Mouse (Mus musculus): ENCODE data around the gene Kdm2b. TPM values are rescaled to one million over a fixed set of nuclear protein-coding genes. Genes with fewer than 3 reads are reported as not detected.

The Kdm2b gene
- total RNA-seq, 1 experiment = 68.6 TPM

DNA sequence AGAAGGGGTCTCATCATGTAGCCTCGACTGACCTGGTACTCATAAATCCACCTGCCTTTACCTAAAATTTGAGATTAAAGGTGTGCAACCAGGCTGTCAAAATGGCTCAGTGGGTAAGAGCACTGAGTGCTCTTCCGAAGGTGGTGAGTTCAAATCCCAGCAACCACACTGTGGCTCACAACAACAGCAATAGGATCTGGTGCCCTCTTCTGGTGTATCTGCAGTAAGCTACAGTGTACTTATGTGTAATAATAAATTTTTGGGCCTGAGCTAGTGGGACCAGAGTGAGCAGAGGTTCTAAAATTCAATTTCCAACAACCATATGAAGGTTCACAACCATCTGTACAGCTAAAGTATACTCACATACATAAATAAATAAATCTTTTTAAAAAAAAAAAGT is 81.6 kb downstream of the Kdm2b start:
- H3K4me3 ChIP-seq (ENCODE audit: insufficient read depth in 1 of 2, low read depth in 1 of 2, low read length in 2 of 2, poor library complexity in 1 of 2, severe bottlenecking in 1 of 2) = no peak overlapping the region

DNA sequence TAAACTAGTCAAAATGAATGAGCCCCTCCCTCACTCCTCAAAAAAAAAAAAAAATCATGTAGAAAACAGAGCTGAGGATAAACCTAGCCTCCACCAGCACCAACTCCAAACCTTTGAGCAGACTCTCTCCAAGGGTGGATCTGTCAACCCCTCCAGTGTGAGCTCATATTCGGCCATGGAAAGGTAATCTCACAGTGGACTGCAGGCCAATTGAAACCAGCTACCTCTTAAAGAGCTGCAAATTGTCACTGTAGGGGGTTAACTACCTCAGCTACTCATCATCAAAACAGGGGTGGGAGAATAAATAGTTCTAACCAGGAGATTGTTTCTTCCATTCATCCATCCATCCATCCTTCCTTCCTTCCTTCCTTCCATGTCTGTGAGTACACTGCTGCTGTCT is 82.4 kb downstream of the Kdm2b start:
- no peaks in the 10 kb centered on the region for H3K9me3 ChIP-seq (ENCODE audit: control insufficient read depth, insufficient read depth, low read depth, low read length)
- no peak for TF ChIP-seq ZC3H11A (IDR thresholded peaks at IDR 0.05; ENCODE audit: borderline replicate concordance, low read depth, low read length)
- no peak for TF ChIP-seq MAFK (IDR thresholded peaks at IDR 0.05; ENCODE audit: insufficient read depth, low read depth, low read length)
- H3K27ac ChIP-seq (ENCODE audit: insufficient read depth, low read depth, low read length, poor library complexity, severe bottlenecking) = no peak overlapping the region
- no peaks in the 10 kb centered on the region; the same call in 1 of the 2 replicates for H3K36me3 ChIP-seq (ENCODE audit: control insufficient read depth, insufficient read depth, low read length, poor library complexity, severe bottlenecking)
- in situ Hi-C loops (cut with MboI; ENCODE audit: low sequenced_read_pairs in 2 of 2, unreplicated experiment in 2 of 2) = no loop called here
- no peak overlapping the region for H3K9ac ChIP-seq (ENCODE audit: insufficient read depth, low read depth, low read length, poor library complexity, severe bottlenecking)
- peaks cover 0 to 7% of the 10 kb centered on the region in 2 experiments; a peak in 2 of 4 replicates for H3K4me1 ChIP-seq (ENCODE audit: control insufficient read depth in 2 of 2, insufficient read depth in 2 of 2, low read length in 2 of 2, poor library complexity in 1 of 2)
- DNase-seq (ENCODE audit: low read depth, low spot score) = no peak
- H3K4me3 ChIP-seq (ENCODE audit: insufficient read depth in 1 of 2, low read depth in 1 of 2, low read length in 2 of 2, poor library complexity in 1 of 2, severe bottlenecking in 1 of 2) = no peak overlapping the region

More for the DNA sequence above, 81.6 kb downstream of the Kdm2b start:
- TF ChIP-seq ZC3H11A (IDR thresholded peaks at IDR 0.05; ENCODE audit: borderline replicate concordance, low read depth, low read length) = no peak
- TF ChIP-seq CHD2 (IDR thresholded peaks at IDR 0.05; ENCODE audit: low read depth, low read length) = no peak
- no peak for TF ChIP-seq HCFC1 (IDR thresholded peaks at IDR 0.05; ENCODE audit: borderline replicate concordance, insufficient read depth, low read length)
- no peak for TF ChIP-seq ZNF384 (IDR thresholded peaks at IDR 0.05; ENCODE audit: low read depth, low read length)
- TF ChIP-seq MAFK (IDR thresholded peaks at IDR 0.05; ENCODE audit: insufficient read depth, low read depth, low read length) = no peak
- Histone ChIP-seq H3K4me1 (ENCODE audit: control insufficient read depth in 2 of 2, insufficient read depth in 2 of 2, low read length in 2 of 2, poor library complexity in 1 of 2) (peaks cover 0 to 7% of the 10 kb centered on the region in 2 experiments; a peak in 2 of 4 replicates), H3K9ac (ENCODE audit: insufficient read depth, low read depth, low read length, poor library complexity, severe bottlenecking) (no peak overlapping the region), H3K27ac (ENCODE audit: insufficient read depth, low read depth, low read length, poor library complexity, severe bottlenecking) (no peak overlapping the region), H3K36me3 (ENCODE audit: control insufficient read depth, insufficient read depth, low read length, poor library complexity, severe bottlenecking) (no peaks in the 10 kb centered on the region; the same call in 1 of the 2 replicates), H3K9me3 (ENCODE audit: control insufficient read depth, insufficient read depth, low read depth, low read length) (no peaks in the 10 kb centered on the region)
- in situ Hi-C loops (cut with MboI; ENCODE audit: low sequenced_read_pairs in 2 of 2, unreplicated experiment in 2 of 2) = no loop called here
- no peak for DNase-seq (ENCODE audit: low read depth, low spot score)

DNA sequence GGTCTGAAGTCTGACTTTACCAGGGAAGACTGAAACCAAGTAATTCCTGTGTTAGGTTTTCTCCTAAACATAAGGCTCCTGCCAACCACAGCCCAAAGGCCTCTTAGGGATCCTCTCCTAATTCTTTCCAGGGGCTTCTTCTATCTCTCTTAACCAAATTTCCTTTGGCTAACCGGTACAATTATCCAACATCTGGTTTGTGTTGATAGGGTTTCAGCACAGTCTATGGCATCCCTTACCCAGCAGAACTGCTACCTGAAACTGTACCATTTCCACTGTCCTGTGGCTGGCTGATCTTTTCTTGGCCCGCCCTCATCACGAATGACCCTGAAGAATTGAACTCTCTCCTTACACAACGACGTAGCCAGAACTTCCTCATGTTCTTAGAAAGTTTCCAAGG is 86.5 kb downstream of the Kdm2b start:
- Histone ChIP-seq H3K4me1 (ENCODE audit: control insufficient read depth in 2 of 2, insufficient read depth in 2 of 2, low read length in 2 of 2, poor library complexity in 1 of 2) (peaks cover 0 to 3% of the 10 kb centered on the region in 2 experiments; a peak in 1 of 4 replicates), H3K4me3 (ENCODE audit: insufficient read depth in 1 of 2, low read depth in 1 of 2, low read length in 2 of 2, poor library complexity in 1 of 2, severe bottlenecking in 1 of 2) (no peak overlapping the region), H3K9me3 (ENCODE audit: control insufficient read depth, insufficient read depth, low read depth, low read length) (no peaks in the 10 kb centered on the region), H3K36me3 (ENCODE audit: control insufficient read depth, insufficient read depth, low read length, poor library complexity, severe bottlenecking) (no peaks in the 10 kb centered on the region), H3K9ac (ENCODE audit: insufficient read depth, low read depth, low read length, poor library complexity, severe bottlenecking) (no peak overlapping the region), H3K27ac (ENCODE audit: insufficient read depth, low read depth, low read length, poor library complexity, severe bottlenecking) (no peak overlapping the region)
- in situ Hi-C loops (cut with MboI; ENCODE audit: low sequenced_read_pairs in 2 of 2, unreplicated experiment in 2 of 2) = no loop called here
- TF ChIP-seq HCFC1 (IDR thresholded peaks at IDR 0.05; ENCODE audit: borderline replicate concordance, insufficient read depth, low read length) = no peak
- no peak for TF ChIP-seq ZNF384 (IDR thresholded peaks at IDR 0.05; ENCODE audit: low read depth, low read length)
- TF ChIP-seq CHD2 (IDR thresholded peaks at IDR 0.05; ENCODE audit: low read depth, low read length) = no peak
- no peak for TF ChIP-seq MAFK (IDR thresholded peaks at IDR 0.05; ENCODE audit: insufficient read depth, low read depth, low read length)
- no peak for TF ChIP-seq ZC3H11A (IDR thresholded peaks at IDR 0.05; ENCODE audit: borderline replicate concordance, low read depth, low read length)
- no peak for DNase-seq (ENCODE audit: low read depth, low spot score)

DNA sequence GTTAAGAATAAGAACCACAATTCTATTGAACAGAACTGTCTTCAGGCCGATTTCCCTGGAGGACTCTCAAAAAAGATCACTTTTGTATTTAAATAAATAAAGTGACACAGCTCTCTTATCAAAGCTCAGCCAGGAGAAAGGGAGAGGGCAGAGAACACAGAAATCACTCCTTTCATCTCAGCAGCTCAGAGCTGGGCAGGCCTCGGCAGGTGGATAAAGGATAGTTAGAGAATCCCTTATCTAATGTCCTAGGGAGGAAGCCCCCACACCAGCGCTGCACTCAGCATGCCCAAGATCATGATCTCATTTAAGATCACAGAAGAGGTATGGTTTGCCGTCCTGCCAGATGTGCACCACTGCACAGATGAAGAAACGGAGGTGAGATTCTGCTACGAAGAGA is 87.4 kb downstream of the Kdm2b start:
- Histone ChIP-seq H3K4me1 (ENCODE audit: control insufficient read depth in 2 of 2, insufficient read depth in 2 of 2, low read length in 2 of 2, poor library complexity in 1 of 2) (peaks cover 0 to 3% of the 10 kb centered on the region in 2 experiments; a peak in 1 of 4 replicates), H3K4me3 (ENCODE audit: insufficient read depth in 1 of 2, low read depth in 1 of 2, low read length in 2 of 2, poor library complexity in 1 of 2, severe bottlenecking in 1 of 2) (no peak overlapping the region), H3K27ac (ENCODE audit: insufficient read depth, low read depth, low read length, poor library complexity, severe bottlenecking) (no peak overlapping the region), H3K9me3 (ENCODE audit: control insufficient read depth, insufficient read depth, low read depth, low read length) (no peaks in the 10 kb centered on the region), H3K9ac (ENCODE audit: insufficient read depth, low read depth, low read length, poor library complexity, severe bottlenecking) (no peak overlapping the region), H3K36me3 (ENCODE audit: control insufficient read depth, insufficient read depth, low read length, poor library complexity, severe bottlenecking) (no peaks in the 10 kb centered on the region)
- no peak for DNase-seq (ENCODE audit: low read depth, low spot score)
- in situ Hi-C loops (cut with MboI; ENCODE audit: low sequenced_read_pairs in 2 of 2, unreplicated experiment in 2 of 2) = no loop called here
- TF ChIP-seq ZNF384 (IDR thresholded peaks at IDR 0.05; ENCODE audit: low read depth, low read length) = no peak
- TF ChIP-seq HCFC1 (IDR thresholded peaks at IDR 0.05; ENCODE audit: borderline replicate concordance, insufficient read depth, low read length) = no peak
- no peak for TF ChIP-seq CHD2 (IDR thresholded peaks at IDR 0.05; ENCODE audit: low read depth, low read length)
- TF ChIP-seq ZC3H11A (IDR thresholded peaks at IDR 0.05; ENCODE audit: borderline replicate concordance, low read depth, low read length) = no peak
- TF ChIP-seq MAFK (IDR thresholded peaks at IDR 0.05; ENCODE audit: insufficient read depth, low read depth, low read length) = no peak

DNA sequence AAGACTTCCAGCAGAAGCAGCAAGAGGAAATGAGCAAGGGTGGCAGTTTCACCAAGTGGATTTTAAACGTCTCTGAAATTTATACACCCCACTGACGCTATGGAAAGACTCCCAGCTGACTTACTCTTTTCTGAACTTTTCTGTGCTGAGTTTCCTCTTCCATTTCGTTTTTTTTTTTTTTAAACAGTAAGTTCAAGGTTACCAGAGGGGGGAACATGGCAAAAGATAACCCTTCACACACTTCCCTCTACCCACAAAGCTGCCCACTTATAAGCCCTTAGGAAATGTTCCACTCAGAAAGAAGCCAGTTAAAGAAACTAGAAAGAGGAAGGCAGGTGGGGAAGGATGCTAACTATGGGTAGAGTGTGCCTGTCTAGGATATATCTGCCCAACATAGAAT is 88.0 kb downstream of the Kdm2b start:
- no peaks in the 10 kb centered on the region for H3K4me1 ChIP-seq (ENCODE audit: control insufficient read depth in 2 of 2, insufficient read depth in 2 of 2, low read length in 2 of 2, poor library complexity in 1 of 2)
- H3K27ac ChIP-seq (ENCODE audit: insufficient read depth, low read depth, low read length, poor library complexity, severe bottlenecking) = no peak overlapping the region
- no peak overlapping the region for H3K4me3 ChIP-seq (ENCODE audit: insufficient read depth in 1 of 2, low read depth in 1 of 2, low read length in 2 of 2, poor library complexity in 1 of 2, severe bottlenecking in 1 of 2)
- TF ChIP-seq ZNF384 (IDR thresholded peaks at IDR 0.05; ENCODE audit: low read depth, low read length) (no peak), CHD2 (IDR thresholded peaks at IDR 0.05; ENCODE audit: low read depth, low read length) (no peak), HCFC1 (IDR thresholded peaks at IDR 0.05; ENCODE audit: borderline replicate concordance, insufficient read depth, low read length) (no peak), ZC3H11A (IDR thresholded peaks at IDR 0.05; ENCODE audit: borderline replicate concordance, low read depth, low read length) (no peak), MAFK (IDR thresholded peaks at IDR 0.05; ENCODE audit: insufficient read depth, low read depth, low read length) (no peak)
- no peak overlapping the region for H3K9ac ChIP-seq (ENCODE audit: insufficient read depth, low read depth, low read length, poor library complexity, severe bottlenecking)
- no peak for DNase-seq (ENCODE audit: low read depth, low spot score)
- no peaks in the 10 kb centered on the region for H3K9me3 ChIP-seq (ENCODE audit: control insufficient read depth, insufficient read depth, low read depth, low read length)
- in situ Hi-C loops (cut with MboI; ENCODE audit: low sequenced_read_pairs in 2 of 2, unreplicated experiment in 2 of 2) = no loop called here
- no peaks in the 10 kb centered on the region for H3K36me3 ChIP-seq (ENCODE audit: control insufficient read depth, insufficient read depth, low read length, poor library complexity, severe bottlenecking)
